Mouse (Mus musculus): Measurements from ENCODE around the gene Gm44805. TPM values are rescaled to one million over a fixed set of nuclear protein-coding genes. Genes with fewer than 3 reads are reported as not detected.
A peak's percentile ranks its signal among the peaks of the same experiment; 100 is the strongest.

Gm44805 gene
- polyA plus RNA-seq, 1 experiment: not detected

DNA sequence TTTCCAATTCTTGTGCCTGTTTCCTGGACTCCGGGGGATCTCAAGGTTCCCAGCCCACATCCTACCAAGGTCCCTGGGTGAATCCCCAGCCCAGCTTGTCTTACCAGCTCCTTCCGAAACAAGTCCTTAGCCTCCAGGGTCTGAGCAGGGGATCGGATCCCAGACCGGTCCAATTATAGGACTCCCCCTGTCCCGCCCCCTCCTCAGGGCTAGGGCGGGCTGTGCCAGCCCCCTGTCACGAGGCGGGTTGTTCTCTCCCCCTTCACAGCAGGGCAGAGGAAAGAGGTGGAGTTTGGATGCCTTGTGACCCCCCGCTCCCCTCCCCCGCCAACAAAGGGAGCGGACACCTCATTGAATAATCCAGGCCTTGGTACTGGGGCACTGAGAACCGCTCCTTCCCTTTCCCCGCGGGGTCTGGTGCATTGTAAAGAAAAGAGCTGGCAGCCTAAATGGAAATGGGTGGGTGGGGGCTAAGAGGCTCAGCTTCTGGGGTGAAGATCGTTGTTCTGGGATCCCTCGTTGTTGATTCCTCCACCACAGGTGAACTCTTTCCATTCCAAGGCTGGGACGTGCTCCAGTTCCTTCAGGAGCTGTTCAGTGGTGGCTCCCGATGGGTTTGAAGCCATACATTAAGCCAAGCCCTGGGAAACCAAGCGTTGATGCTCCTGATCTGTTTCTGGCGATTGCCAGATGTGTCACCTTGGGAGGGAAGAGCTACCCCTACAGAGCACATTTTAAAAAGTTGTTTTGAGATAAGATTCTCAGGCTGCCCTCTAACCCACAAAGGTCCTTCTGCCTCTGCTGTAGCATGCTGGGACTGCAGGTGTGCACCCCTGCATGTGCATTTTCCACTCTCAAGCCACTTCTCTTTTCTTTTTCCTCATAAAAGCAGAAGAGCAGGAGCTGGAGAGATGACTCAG lies 17.9 kb upstream of the Gm44805 start, which contains the start of gene Apoe:
Gene Apoe (minus strand): TSS at position 282 of the 920 bp plus-strand sequence.
- DNase-seq (ENCODE audit: low read depth): peak; percentile 71
- TF ChIP-seq POLR2A (IDR thresholded peaks at IDR 0.05; ENCODE audit: borderline replicate concordance, extremely low read depth, insufficient read depth, insufficient read length, poor library complexity, severe bottlenecking) (no peak), CTCF (IDR thresholded peaks at IDR 0.05; ENCODE audit: borderline replicate concordance, extremely low read depth, insufficient read depth, insufficient read length) (no peak)

DNA sequence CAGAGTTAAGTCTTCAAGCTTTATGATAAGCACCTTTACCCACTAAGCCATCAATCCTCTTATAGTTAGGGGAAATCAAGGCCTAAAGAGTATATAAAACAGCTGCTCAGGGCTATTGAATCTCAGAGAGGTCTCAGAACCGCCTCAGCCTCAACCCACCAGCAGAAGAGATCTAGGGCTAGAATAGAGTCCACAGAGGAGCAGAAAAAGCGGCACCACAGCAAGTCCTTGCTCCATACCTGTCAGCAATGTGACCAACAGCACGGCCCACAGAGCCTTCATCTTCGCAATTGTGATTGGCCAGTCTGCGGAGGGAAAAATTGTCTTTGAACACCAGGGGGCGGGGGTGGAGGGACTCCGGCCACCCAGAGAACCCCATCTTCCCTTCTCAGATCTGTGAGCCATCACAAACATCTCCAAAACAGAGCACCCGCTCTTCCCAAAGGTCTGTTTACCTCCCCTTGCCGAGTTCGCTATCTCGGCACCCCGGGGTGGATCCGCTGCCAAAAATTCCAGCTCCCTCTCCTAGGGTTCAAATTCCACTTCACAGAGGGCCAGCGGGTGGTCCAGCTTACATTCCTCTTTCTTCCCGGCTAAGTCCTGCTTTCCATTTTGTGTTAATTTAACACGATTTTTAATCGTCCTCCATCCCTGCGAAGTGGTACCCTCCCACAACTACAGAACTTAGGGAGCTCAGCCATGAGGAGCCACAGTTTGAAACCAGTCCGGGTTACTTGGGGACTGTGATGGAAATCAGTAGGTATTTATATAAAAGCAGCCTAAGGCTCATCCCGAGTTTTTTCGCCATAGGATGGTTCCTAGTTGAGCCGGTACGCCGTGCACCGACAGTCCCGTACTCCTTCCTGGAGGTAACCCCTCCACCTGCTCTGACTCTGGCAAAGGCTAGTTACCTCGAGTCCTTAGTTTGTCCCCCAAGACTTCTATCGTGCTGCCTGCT lies 17.0 kb upstream of the Gm44805 start:
- DNase-seq (ENCODE audit: low read depth): peak; percentile 32
- TF ChIP-seq POLR2A (IDR thresholded peaks at IDR 0.05; ENCODE audit: borderline replicate concordance, extremely low read depth, insufficient read depth, insufficient read length, poor library complexity, severe bottlenecking) (no peak), CTCF (IDR thresholded peaks at IDR 0.05; ENCODE audit: borderline replicate concordance, extremely low read depth, insufficient read depth, insufficient read length) (peak; percentile 35; the same call in 1 of the 2 replicates)

DNA sequence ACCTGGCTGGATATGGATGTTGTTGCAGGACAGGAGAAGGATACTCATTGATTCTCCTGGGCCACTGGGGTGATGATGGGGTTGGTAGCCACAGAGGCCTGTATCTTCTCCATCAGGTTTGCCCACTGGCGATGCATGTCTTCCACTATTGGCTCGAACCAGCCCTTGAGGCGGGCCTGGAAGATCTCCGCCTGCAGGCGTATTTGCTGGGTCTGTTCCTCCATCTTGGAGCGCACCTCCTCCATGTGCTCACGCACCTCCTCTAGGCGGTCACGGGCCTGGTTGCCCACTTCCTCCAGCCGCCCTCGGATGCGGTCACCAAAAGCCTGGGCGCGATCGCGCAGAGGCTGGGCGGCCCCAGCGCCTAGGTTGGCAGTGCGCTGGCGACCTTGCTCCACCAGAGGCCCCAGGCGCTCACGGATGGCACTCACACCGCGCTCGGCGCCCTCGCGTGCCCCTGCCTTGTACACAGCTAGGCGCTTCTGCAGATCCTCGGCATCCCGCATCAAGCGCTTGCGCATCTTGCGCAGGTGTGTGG lies 15.2 kb upstream of the Gm44805 start:
- no peak for DNase-seq (ENCODE audit: low read depth)
- TF ChIP-seq POLR2A (IDR thresholded peaks at IDR 0.05; ENCODE audit: borderline replicate concordance, extremely low read depth, insufficient read depth, insufficient read length, poor library complexity, severe bottlenecking): no peak
- no peak for TF ChIP-seq CTCF (IDR thresholded peaks at IDR 0.05; ENCODE audit: borderline replicate concordance, extremely low read depth, insufficient read depth, insufficient read length)

DNA sequence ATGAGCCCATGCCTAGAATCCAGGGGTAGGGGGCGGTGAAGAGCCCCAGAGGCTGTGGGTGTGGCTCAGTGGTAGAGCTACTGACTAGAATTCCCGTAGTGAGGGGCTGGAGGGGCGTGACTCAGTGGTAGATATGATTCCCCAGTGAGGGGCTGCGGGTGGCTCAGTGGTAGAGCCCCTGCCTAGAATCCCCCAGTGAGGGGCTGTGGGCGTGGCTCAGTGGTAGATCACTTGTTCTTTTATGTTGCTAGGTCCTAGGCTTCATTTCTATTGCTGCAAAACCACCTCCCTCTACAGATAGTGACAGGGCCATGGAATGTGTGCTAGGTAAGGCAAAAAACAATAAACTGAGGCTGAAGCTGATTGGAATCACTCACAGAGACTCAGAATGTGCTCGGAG lies 14.7 kb upstream of the Gm44805 start:
- TF ChIP-seq CTCF (IDR thresholded peaks at IDR 0.05; ENCODE audit: borderline replicate concordance, extremely low read depth, insufficient read depth, insufficient read length) (no peak), POLR2A (IDR thresholded peaks at IDR 0.05; ENCODE audit: borderline replicate concordance, extremely low read depth, insufficient read depth, insufficient read length, poor library complexity, severe bottlenecking) (no peak)
- no peak for DNase-seq (ENCODE audit: low read depth)

DNA sequence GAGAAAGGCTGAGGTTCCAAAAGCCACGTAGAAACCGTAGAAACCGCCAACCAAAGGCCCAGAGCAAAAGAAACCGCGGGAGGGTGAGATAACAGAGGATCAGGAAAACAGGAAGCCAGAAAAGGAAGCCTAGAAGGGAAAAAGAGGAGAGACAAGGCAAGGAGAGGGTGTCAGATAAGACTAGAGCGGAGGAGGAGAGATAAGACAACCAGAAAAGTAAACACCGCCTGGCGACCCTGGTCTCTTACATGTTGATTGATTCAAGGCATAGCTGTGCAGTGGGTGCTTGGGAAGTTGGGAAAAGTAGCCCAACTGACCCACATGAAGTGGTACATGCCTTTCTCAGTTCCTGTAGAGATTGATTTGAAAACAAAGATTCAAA lies 14.0 kb upstream of the Gm44805 start:
- no peak for TF ChIP-seq POLR2A (IDR thresholded peaks at IDR 0.05; ENCODE audit: borderline replicate concordance, extremely low read depth, insufficient read depth, insufficient read length, poor library complexity, severe bottlenecking)
- DNase-seq (ENCODE audit: low read depth): no peak

DNA sequence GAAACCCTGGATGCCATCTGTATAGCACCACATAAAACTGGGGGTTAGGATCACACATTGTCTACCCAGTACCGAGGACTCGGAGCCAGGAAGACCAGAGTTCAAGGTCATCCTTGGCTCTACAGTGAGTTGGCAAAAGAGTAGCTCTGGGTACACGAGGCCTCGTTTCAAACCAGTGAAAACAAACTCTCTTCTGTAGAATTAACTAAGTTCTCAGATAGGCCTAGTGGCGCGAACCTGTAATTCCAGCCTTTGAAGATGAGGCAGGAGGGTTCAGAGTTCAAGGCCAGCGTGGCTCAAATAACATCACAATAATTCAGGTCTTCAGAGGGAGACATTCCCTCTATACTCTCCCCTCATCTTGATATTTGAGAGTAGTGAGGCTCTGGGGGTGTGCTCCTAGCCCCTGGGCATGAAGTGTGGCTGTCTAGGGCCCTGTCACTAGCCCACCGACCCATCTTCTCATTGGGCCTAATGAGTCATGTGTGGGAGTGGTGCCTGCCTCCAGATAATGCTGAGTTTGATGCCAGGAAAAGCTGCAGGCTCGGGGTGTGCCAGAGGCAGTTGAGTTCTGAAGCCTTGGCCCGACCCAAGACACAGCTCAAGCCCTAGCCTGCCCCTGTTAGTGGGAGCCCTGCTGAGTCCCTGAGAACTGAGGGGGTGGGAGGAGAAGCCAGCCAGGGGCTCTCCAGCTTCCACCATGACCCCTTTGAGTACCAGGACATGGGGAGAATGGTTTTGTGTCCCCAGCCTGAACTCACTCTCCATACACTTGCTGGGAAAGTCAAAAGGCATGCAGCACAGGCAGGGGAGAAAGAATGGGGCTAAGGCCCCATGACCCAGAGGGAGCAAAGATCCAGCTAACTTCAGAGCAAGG lies 13.4 kb upstream of the Gm44805 start:
- TF ChIP-seq POLR2A (IDR thresholded peaks at IDR 0.05; ENCODE audit: borderline replicate concordance, extremely low read depth, insufficient read depth, insufficient read length, poor library complexity, severe bottlenecking) (no peak), CTCF (IDR thresholded peaks at IDR 0.05; ENCODE audit: borderline replicate concordance, extremely low read depth, insufficient read depth, insufficient read length) (no peak)

DNA sequence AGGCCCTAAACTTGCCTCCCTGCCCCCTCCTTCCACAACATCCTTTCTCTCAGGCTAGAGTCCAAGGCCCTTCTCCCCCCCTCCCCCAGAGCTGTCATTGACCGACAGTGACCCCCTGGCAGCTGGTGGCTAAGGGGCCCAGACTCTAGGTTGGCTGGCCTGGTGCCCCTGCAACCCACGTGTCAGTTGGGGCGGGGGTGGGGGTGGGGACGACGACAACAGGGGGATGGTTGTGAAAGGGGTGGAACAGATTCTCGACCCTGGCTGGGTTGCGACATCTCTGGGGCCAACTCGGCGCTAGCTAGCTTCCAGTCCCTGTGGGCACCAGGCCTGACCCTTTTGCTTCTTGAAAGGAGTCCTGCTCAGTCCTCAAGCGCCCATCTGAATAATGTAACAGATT lies 12.2 kb upstream of the Gm44805 start:
- no peak for TF ChIP-seq CTCF (IDR thresholded peaks at IDR 0.05; ENCODE audit: borderline replicate concordance, extremely low read depth, insufficient read depth, insufficient read length)
- no peak for TF ChIP-seq POLR2A (IDR thresholded peaks at IDR 0.05; ENCODE audit: borderline replicate concordance, extremely low read depth, insufficient read depth, insufficient read length, poor library complexity, severe bottlenecking)
- peak; percentile 27 for DNase-seq (ENCODE audit: low read depth)

More for the DNA sequence above, 13.4 kb upstream of the Gm44805 start:
- DNase-seq (ENCODE audit: low read depth): no peak

DNA sequence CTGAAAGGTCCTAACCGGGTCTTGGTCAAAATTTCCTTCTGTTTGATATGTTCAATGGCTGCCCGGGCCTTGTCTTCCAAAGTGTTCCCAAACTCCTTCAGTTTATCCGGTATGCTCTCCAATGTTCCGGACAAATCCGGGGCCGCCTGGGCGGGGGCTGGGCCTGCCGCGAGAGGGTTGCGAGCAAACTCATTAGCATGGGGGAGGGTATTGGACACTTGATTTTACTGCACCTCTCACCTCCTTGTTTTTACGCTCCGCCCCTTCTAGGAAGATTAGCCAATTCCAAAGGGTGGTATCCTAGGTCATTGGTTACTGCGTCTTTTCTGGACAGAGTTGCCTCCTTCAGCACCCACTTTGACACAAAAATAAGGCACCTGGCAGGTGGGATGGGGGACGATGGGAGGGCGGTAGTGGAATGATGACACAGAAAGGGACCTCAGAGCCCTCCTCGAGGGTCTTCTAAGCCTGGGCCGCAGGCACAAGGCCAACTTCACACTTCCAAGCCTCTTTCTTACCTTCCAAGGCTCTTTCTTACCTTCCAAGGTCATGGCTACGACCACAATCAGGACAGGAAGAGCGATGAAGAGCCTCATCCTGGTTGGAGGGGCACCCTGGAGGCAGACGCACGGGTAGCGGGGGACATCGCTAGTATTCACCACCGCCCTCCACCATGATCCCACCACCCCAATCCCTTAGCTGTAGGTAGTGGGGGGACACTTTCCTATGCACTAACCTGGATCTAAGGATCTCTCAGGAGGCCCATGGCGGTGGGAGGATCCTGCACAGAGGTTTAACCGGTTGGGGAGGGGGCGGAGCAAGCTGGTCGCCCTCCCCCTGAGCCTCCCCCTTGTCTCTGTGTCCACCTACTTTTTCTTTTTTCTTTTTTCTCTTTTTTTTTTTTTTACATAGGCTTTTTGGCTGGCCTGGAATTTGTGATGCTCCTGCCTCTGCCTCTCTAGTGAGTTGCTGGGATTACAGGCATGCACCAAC lies 10.9 kb upstream of the Gm44805 start, which contains the start of gene Apoc1:
Gene Apoc1 (minus strand): TSS at position 788 of the 993 bp plus-strand sequence.
- TF ChIP-seq POLR2A (IDR thresholded peaks at IDR 0.05; ENCODE audit: borderline replicate concordance, extremely low read depth, insufficient read depth, insufficient read length, poor library complexity, severe bottlenecking) (no peak), CTCF (IDR thresholded peaks at IDR 0.05; ENCODE audit: borderline replicate concordance, extremely low read depth, insufficient read depth, insufficient read length) (no peak)
- no peak for DNase-seq (ENCODE audit: low read depth)

DNA sequence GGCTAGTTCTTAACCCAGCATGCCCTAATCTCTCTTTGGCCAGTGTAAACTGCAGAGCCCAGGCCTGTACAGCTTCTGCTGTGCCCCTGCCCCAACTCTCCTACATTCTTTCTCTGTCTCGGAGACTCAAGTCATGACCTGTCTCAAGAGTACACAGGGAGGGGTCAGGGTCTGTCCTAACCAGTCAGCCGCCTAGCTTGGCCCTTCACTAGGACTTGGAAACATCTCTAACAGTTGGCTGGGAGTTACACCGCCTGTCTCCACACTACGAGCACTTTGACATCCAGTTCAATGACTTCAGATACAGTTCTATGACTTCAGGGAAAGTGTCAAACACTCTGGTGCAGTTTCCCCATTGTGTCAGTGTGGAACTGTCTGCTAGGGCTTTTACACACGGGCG lies 10.2 kb upstream of the Gm44805 start:
- DNase-seq (ENCODE audit: low read depth): no peak
- no peak for TF ChIP-seq CTCF (IDR thresholded peaks at IDR 0.05; ENCODE audit: borderline replicate concordance, extremely low read depth, insufficient read depth, insufficient read length)
